Mouse (Mus musculus) megakaryocyte, embryonic 14.5 days (primary cell): ENCODE results near the gene Exosc5.

Source experiments
- FLI1 ChIP-seq: IDR thresholded peaks from 2 replicates; pipeline ENCODE4 v1.6.1; 2012; ENCODE audit warnings: low read length, inconsistent platforms, mixed read lengths
- GATA1 ChIP-seq: IDR thresholded peaks from 3 replicates; pipeline ENCODE4 v1.6.1; 2012; ENCODE audit warnings: mixed read lengths, low read length, inconsistent platforms, borderline replicate concordance

DNA sequence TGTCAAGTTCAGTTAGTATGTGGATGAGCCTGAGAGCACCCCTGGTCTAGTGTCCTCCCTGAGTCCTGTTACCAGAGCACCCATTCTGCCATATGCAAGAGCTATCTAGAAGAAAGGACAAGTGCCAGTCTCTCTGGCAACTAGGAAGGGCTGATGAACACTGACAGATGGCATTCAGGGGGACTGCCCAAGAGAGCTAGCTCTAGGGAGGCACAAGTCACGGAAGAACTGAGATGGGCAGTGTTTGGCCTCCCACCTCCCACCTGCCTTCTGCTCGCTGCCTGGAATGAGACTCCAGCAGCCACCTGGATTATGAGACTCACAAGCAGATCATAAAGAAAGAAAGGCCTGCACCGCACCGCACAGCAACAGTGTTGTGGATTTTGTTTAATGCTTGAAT, 19.2 kb upstream of the Exosc5 start:
- no peak for TF ChIP-seq GATA1
- TF ChIP-seq FLI1: no peak
